Mouse (Mus musculus): Measurements from ENCODE around the gene Cnpy1.

Gene Cnpy1

DNA sequence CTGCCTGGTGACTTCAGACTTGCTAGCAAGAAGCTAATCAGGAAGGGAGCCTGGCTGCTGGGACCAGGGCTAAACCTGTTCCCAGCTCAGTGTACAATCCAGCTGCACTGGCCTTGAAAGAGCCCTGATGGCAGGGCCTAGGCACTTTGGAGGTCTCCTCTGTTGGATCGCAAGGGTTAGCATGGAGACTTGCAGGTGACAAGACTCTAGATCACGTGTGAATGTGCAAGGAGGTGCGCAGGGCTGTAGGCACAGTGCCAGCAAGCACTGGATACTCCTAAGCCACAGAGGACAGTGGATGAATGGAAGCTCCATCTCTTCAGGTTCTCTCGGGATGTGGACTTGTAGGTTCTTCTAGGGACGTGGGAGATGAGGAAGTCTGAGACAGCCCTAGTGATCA is 6.7 kb downstream of the Cnpy1 start:
- DNase-seq, result no peak

DNA sequence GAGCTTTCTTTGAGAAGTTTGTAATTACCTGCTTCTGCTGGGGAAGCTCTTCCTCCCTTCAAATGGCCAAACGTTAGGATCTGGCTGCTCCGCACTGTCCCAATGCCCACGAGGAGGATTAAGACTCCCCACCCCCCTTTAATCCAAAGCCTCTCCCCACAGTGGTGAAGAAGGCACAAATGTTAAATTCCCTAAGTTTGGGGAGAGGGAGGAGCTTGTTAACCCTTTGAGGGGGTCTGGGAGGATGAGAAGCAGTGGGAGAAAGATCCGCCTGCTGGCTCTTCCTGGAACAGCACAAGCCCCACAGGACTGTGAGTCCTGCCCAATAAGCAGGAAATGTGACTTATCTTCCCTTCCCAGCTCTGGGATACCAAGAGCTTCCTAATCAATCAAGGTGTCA is 7.5 kb downstream of the Cnpy1 start:
- no peak for DNase-seq

DNA sequence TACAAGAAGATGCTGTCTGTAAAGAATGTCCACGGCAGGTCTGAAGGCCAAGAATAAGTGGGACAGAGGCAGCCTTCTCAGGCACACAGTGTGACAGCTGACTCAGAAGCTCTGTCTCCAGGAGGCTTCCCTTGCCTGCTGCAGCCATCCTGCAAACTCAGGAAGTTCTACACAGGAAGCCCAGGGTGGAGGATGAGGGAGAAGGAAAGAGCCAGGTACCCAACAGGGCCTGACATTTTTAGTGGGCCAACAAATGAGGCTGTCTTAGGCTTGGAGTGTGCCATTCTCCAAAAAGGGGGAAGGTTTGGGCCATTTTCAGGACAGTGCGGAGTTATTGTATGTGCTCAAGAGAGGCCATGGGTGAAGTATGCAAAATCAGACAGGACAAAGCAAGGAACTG is 7.9 kb downstream of the Cnpy1 start:
- no peak for DNase-seq

DNA sequence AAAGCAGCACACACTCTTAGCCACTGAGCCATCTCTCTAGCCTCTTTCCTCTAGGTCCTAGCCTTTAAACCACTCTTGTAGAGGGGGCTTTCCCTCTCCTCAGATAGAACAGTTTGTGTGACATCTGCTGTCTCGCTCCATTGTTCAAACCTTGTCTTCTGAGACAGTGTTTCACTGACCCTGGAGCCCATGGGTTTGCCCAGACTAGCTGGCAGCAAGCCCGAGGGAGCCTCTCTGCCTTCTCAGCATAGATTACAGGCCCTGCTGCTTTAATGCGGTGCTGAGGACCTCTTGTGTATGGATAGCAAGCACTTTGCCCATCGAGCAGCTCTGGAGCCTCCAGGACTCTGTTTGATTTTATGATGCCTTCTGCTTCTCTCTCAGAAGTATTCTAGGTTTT is 8.6 kb downstream of the Cnpy1 start:
- DNase-seq, result peak in 1 of 2 experiments; percentile 8

DNA sequence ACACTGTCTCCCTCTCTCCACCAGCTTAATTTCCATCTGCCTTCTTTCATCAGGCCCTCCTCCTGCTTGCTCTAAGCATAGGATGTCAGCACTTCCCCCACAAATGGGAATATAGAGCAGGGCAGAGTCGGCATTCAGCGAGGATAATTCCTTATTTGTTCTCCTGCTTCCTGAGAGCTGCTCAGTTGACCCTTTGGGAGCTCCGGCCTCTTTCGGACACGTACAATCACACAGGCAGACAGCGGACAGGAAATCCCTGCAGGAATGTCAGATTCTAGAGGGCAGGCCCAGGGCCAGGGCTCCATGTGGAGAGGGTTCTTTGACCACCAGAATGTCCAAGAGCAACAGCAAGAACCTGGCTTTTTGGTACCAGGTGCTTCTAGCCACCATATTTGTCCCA is 9.5 kb downstream of the Cnpy1 start:
- peak in 1 of 2 experiments; percentile 6 for DNase-seq

DNA sequence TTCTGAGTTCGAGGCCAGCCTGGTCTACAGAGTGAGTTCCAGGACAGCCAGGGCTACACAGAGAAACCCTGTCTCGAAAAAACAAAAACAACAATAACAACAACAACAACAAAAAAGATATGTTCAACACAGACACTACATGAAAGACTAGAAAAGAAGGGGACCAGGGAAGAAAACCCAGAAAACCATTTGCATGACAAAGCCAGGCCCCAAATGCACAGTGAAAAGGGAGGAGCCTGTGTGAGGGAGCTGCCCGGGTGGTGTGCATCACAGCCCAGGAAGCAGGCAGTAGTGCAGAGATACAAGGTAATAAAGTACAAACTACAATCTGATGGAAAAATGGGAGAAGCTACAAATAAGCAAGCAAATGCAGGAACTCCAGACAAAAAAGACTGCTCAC is 13.5 kb downstream of the Cnpy1 start:
- DNase-seq, result no peak

DNA sequence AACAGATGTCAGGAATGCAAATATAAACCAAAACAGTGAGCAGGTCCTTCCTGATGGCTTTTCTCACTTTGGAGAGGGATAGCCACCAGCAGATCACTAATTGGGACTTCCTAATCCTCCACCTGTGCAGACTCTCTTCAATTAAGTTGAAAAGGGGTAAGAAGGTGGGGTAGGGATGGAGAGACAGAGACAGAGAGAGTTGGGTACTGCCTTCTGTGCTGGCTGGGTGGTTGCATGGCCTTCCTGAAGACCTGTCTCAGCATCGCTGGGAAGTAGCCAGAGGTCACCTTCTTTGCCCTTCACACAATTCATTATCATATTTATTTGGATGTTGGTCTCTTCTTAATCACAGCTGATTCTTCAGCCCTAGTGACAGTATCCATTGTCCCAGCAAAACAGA is 26.0 kb downstream of the Cnpy1 start:
- DNase-seq, result no peak

DNA sequence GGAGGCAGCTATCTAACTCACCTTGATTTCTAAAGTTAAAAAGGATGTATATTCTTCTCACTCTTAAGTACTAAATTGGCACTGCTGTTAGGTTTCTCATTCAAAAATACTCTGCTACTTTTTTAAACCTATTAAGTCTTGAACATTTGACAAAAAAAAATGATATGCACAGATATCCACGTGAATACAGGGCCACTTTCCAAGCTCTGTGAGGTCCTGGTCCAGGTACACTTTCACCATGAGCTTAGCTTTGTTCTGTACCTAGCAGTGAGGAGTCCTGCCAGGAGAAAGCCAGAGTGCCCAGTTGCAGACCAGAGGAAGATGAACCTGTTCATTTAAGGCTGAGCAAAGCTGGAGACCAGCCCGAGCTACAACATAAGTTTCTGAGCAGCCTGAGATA is 32.2 kb downstream of the Cnpy1 start:
- DNase-seq, result no peak

DNA sequence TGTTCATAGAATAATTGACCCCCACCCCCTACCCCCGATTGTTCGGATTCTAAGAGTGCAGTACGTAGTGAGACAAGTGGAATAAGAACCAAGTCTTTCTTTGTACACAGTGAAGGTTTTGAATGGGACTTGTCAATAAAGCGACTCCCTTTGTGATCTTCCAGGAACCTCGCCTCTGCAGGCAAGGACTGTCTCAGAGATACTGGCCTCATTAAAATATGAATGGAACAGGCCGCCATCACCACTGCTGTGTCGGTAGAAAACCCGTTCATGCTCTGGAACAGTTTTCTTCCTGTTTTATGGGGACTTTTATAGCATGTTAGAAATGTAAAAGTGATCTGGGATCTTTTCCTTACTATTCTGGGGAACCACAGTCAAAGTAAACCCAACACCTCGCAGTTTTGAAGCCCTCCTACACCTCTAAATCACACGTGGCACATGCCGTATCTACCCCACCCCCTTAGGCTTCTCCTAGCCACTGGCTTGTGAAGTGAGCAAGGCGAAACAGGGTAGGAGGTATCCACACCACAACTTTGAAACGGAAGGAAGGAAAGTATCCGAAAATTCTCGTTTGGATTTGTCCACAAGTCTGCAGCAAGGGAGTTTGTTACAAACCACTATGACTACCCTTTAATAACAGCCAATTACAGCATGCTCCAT is 33.8 kb downstream of the Cnpy1 start:
- no peak for DNase-seq

DNA sequence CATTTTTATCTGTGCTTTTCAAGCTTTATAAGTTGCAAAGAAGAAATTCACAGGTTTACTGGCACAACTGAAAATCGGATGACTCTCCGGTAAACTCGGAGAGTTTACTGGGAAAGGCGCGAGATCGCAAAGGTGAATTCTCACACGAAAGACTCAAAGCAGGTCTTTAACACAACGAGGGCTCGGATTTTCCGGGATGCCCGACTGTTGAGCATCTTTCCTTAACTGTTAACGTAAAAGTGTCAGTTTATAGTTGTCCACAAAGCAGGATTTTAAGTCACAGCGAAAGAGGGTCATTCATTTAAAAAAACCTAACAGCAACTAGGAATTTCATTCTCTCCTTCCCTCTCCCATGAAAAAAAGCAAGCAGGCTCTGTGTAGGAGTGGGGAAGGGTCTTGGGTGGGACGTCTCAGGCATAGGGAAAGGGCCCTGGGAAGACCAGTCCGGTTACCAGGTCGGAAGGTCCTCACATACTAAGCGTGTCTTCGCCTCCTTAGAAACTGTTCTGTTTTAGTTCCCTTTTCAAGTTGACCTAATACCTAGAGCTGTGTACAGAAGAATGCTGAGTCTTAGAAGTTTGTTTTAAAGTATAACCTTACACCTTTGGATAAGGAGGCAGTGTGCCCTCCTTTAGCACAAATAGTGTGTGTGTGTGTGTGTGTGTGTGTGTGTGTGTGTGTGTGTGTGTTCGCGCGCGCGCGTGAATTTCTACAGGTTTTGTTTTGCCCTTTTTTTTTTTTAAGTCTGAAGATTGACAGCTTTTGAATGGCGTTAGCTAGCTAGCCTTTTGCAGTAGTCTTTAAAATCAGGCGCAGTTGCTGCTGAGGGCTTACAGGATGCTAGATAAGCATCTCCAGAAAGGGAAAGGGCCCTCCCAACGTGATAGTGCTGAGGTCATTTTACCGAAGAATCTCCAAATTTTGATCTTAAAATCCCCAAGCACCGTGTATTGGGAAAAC is 34.7 kb downstream of the Cnpy1 start:
- no peak for DNase-seq

DNA sequence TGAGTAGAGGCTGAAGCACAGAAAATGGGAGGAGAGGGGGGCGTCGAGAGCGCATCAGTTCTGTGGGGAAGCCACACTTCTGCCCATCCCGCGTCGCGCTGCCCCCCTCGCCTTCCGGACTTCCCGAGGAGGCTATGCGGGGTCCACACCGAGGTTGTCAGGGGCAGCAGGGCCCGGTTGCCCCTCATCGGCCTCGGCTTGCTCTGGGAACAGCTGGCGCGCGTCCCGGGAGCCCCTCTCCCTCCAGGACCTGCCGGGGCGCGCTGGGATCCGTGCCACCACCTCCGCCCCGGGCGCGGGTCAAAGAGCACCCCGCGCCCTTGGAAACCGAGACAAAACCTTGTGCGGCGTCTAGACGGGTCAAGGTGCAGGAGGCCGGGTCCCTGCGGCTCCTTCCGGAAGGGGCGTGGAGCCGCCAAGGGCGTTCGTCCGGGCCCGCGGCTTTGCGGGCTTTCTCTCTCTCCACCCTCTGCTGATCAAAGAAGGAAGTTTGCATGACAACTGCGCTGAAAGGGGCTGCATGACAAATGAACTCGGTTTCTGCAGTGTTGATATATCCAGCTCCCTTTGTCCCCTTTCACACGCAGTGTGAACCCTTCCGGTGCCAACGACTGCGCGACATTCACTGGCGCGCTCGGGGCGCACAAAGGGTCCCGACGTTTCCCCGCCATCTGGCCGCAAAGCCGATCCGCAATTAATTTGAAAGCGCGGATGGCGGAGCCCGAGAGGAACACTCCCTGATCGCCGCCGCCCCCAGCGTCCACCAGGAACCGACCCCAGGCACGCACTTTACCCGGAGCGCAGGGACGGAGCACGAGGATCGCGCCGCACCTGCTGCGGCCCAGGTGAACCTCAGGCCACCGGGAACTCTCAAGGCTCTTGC is 35.8 kb downstream of the Cnpy1 start:
- DNase-seq, result peak; percentile 16 to 47

DNA sequence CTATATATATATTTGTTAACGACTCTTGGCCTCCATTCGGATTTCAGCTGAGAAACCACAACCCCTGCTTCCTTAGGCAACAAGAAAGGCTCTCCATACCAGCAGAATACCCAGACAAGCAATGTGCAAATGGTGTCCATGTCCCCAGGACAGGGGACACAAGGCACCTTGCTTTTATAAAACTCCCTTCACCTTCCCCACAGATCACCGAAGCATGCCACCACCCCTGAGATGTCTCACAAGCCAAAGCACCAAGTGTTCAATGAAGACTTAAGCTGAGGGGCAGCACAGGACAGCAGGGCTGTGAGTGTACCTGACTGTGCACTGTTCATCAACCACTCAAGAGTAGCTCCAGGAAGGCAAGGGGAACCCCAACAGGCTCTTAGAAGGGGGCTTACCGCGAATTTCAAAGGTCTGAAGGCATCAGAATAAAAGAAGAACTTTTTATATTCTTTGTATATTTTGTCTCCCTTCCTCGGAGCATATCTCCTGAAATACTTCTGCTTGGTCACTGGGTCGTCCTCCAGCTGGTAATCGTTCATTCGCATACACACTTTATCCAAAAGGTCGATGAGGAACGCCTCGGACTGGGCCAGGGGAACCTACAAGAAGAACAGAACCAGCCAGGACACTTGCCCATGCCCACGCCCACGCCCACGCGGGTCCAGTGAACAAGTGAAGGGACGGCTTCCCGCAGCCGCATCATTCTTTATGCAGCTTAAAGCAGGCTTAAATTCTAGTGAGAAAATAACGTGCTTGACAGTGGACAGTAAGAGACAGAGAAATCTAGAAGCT is 36.7 kb downstream of the Cnpy1 start:
- no peak for DNase-seq

DNA sequence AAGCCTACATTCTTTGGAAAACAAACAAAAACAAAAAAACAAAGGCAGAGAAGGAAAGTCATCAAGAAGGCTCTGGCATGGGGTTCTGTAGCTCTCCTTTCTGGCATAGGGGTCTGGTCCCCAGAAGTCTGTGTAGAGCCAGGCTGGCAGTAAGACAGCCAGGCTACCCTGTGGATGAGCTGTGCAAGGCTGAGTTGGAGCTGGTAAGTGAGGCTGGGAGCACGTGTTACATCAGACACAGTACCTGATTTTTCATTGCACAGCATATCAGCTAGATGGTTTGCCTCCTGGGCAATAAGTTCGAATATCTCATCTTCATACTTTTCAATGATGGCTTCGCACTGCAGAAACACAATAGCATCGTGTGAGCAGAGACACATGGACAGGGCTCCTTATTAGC is 38.6 kb downstream of the Cnpy1 start:
- no peak for DNase-seq

DNA sequence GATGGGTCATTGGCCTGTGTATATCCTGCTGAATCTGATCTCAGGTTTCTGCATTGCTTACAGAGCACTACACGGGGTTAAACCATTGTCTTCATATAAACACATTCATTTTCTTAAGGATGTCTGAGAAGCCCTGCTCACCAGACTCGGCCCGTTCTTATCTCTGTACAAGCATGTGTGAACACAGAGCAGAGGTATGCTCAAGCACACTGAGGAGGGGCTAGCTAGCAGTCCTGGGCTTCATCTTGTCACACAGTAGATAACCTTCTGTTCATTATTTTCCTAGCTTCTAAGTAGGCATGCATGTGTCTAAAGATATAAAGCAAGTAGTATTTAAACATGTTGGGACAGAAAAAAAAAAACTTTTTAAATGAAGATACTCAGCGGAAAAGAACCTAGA is 39.2 kb downstream of the Cnpy1 start:
- no peak for DNase-seq

DNA sequence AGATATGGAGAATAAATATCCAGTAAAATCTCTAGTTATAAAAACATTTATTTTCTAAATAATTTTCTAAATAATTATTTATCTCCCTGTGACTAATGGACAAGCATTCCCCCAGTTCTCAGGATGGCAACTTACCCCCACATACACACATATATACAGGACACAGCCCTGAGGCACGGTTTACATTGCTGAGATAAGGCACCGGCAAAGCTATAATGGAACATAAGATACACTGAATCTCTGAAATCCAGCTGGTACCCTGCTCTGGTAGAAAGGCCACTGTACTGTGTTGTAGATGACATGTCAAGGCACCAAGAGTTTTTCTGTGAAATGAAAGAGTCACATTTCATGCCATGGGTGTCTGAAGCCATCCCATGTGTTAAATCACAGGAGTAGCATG is 40.9 kb downstream of the Cnpy1 start:
- DNase-seq, result no peak

DNA sequence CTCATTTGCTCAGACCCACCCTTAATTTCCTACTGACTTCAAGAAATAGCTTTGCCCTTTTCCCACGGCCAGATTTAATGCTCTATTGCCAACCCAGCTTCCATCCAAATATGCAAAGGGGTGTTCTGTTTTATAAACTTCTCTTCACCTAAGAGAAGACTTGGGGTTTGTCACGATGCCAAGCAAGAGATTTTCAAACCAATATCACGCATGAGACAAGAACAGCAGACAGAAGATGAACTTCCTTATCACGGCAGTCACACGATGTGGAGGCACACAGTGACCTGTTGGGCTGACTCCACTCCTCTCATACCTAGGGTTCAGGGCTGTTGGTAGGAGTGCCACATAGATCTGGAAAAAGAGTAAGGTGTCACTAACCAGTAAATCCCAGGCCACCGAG is 42.5 kb downstream of the Cnpy1 start:
- DNase-seq, result no peak

DNA sequence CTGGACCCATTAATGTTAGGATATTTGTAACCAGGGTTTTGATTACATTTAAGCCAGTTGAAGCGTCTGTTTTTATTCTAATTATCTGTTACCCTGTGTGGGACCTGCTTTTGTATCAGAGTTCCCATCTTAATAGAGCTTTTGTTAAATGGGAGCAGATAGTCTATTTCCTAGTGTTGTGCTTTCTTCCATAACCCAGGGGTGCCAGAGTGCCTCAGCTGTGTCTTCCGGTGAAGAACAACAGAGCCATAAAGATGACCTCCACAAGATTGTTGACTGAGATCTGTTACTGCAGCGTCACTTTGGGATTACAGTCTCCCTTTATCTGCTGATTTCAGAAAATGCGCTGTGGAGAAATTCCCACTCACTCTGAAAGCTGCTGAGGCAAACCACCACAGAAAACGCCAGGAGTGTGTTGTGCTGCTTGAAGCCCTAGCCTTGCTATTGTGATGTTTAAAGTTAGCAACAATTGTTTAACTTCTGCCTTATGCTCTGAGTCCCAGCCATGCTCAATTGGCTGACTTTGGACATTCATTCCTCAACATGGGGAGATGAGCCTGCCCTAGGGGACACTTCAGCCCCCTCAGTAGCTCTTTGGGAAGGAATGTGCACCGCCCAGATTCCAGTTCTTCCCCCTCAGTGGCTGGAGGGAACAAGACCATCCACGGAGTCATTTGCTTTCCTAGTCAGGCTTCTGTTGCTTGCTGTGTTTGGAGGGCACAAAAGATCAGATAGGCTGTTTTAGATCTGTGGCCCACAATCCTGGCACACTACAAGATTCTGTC is 46.3 kb downstream of the Cnpy1 start:
- no peak for DNase-seq

DNA sequence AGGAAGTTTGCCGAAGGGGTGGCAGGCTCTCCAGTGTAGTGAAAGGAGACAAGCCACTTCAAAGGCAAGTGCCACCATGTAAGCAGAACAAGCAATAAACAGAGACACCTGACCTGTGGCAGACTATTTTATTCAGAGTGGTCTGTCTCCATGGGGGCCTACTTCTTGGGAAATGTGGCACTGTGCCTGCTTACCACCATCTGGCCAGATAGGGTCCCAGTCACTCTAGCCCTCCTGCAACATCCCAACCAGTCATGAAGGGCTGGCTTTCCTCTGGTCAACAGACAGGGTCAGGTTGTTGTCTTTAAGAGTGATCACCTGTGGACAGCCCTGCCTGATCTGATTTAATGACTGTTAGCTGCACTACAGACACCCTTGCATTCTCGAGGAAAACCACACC is 50.1 kb downstream of the Cnpy1 start:
- DNase-seq, result no peak

DNA sequence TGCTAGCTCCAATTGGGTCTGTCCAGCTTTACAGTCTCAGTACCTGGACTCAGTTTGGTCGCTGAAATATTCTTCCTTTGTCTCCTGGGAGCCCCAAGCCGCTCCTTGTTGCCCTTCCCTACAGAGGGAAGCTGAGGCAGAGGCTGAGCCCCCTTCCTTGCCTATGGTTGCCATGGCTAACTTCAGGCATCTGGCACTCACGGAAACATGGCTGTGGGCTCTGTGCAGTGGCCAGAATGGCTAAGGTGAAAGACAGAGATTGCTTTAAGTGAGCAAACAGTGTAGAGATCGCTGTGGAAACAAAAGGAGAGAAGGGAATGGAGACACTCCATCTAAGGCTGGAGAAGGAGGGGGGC is 53.5 kb downstream of the Cnpy1 start:
- DNase-seq, result no peak

DNA sequence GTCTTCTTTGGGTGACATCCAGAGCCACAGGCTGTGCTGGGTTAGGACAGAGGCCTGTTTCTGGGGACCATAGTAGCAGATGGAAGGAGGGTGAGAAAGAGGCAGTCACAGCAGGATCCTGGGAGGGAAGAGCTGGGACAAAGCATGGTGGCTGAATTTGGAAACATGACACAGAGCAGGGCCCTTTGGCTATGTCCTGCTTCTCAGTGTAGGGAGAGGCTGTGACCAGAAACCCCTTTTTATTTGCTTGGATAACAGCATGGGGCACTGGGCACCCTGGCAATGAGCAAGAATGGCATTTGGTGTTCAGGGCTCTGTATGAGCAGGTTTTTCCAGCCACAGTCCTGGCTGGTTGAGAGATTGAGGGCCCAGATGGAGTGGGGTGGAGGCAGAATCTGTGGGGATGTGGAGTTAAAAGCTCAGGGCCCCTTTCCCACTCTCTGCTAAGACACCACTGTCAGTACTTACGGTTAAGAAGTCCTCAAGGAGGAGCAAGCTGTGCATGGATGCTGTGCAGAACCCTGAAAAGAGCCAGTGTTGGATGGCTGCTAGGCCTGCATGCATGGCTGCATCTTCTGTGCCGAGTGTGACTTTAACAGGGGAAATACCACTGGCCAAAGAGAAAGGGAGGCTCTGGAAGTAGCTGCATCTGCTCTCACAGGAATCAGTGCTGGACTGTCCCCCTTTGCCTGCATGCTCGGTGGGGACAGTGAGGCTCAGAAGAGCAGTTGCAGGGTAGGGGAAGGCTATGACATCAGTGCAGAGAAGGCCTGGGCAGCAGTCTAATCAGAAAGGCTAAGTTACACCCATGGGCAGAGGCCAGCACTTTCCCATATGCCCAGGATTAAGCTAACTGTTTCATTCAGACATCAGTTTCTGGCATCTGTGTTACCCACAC is 54.2 kb downstream of the Cnpy1 start:
- DNase-seq, result no peak

All from kidney, postnatal 25 days (tissue).